Mouse (Mus musculus) C3H10T1/2 (cell line): Measurements from ENCODE around the gene Ankrd34a. TPM values are rescaled to one million over a fixed set of nuclear protein-coding genes. Genes with fewer than 3 reads are reported as not detected.

Experiments used
- polyA plus RNA-seq, 2 experiments: library from polyadenylated mRNA; unstranded; fragments of >200 nt; fragmentation: generic; extraction: Trizol; gene quantifications; one replicate each; pipeline ENCODE4 v1.2.1; 2012; ENCODE audit warnings: missing spikeins in 2 of 2

Gene Ankrd34a
- 1 to 10 TPM in 1 of 2 experiments, under 1 TPM in 1; 0.67 to 1.1 TPM for polyA plus RNA-seq

GRCm38 (mm10) chr3:96596228-96596707 is at the start of gene Ankrd34a:
Gene Ankrd34a (plus strand): TSS chr3:96596636.

GRCm38 (mm10) chr3:96557694-96558093 is 38.7 kb upstream of the Ankrd34a start, which contains the start of gene Txnip:
Gene Txnip (plus strand): TSS chr3:96557957.

GRCm38 (mm10) chr3:96576690-96577541 is 19.5 kb upstream of the Ankrd34a start, which contains the start of gene Gm16253:
Gene Gm16253 (plus strand): TSS chr3:96576984.

GRCm38 (mm10) chr3:96593790-96594560 is 2.5 kb upstream of the Ankrd34a start, which contains the start of gene Polr3gl:
Gene Polr3gl (minus strand): TSS chr3:96594181.

GRCm38 (mm10) chr3:96600639-96601250 is 4.3 kb downstream of the Ankrd34a start, which contains the start of gene Lix1l:
Gene Lix1l (plus strand): TSS chr3:96601149.

DNA sequence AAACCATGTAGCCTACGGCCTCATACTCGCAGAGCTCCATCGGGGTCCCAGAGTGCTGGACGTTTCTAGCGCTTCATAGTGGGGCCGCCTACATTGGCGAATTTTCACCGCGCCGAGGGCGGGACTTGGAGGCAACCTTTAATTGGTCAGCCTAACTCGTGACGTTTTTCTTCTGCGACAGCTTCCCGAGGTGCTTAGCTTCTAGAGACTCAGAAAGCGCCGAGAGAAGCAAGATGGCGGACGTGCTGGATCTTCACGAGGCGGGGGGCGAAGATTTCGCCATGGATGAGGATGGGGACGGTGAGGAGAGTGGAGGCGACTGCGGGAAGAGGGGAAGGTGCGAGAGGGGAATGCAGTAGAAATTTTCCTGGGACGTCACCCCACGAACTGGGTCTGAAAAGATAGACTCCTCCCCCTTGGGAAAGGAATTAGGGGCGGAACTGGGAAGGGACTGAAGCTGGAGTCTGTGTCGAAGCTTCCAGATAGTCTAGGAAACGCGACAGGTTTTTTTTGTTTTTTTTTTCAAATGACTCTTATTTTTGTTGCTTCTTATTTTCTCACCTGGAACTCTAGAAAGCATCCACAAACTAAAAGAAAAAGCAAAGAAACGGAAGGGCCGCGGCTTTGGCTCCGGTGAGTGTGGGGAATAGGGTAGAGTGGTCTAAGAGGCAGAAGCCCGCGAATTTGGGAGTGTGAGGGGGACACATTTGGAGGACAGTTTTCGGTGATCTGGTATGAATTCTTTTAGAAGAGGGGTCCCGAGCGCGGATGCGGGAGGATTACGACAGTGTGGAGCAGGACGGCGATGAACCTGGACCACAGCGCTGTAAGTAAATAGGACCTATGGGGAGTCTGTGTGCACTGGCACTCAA is 33.5 kb downstream of the Ankrd34a start, which contains the start of gene Rbm8a:
TSS of gene Rbm8a (plus strand) at position 205 of the 872 bp plus-strand sequence.

GRCm38 (mm10) chr3:96634928-96635879 is 38.8 kb downstream of the Ankrd34a start, which contains the start of the genes Pex11b and Gm42957:
Gene Pex11b (plus strand): TSS chr3:96635376.
Gene Gm42957 (plus strand): TSS chr3:96635474.

GRCm38 (mm10) chr3:96645018-96645649 is 48.7 kb downstream of the Ankrd34a start, which contains the start of gene Itga10:
Gene Itga10 (plus strand): TSS chr3:96645584.

Other genes starting within 250 kb of the Ankrd34a start
- gene BC107364, start 144.3 kb upstream of the Ankrd34a start, polyA plus RNA-seq, result not detected
- gene Hfe2, start 71.5 kb upstream of the Ankrd34a start, polyA plus RNA-seq, result not detected
- 100 to 1,000 TPM in 1 of 2 experiments, 1 to 10 TPM in 1; 4.2 to 111 TPM for gene Txnip, start 38.7 kb upstream of the Ankrd34a start, polyA plus RNA-seq
- gene Gm16253, start 19.7 kb upstream of the Ankrd34a start, polyA plus RNA-seq, result under 1 TPM; 0.23 to 0.51 TPM
- gene Polr3gl, start 2.5 kb upstream of the Ankrd34a start, polyA plus RNA-seq, result 10 to 100 TPM in 1 of 2 experiments, 1 to 10 TPM in 1; 3.2 to 21.0 TPM
- gene Lix1l, start 4.5 kb downstream of the Ankrd34a start, polyA plus RNA-seq, result 10 to 100 TPM; 16.3 to 85.1 TPM
- gene Rbm8a, start 33.3 kb downstream of the Ankrd34a start, polyA plus RNA-seq, result 10 to 100 TPM; 55.8 to 66.9 TPM
- 10 to 100 TPM; 12.0 to 28.6 TPM for gene Pex11b, start 38.7 kb downstream of the Ankrd34a start, polyA plus RNA-seq
- under 1 TPM; 0.01 to 0.02 TPM for gene Gm42957, start 38.8 kb downstream of the Ankrd34a start, polyA plus RNA-seq
- gene Itga10, start 48.9 kb downstream of the Ankrd34a start, polyA plus RNA-seq, result under 1 TPM; 0.06 to 0.67 TPM
- under 1 TPM; 0.02 to 0.08 TPM for gene Ankrd35, start 73.5 kb downstream of the Ankrd34a start, polyA plus RNA-seq
- 10 to 100 TPM; 13.6 to 29.1 TPM for gene Pias3, start 99.7 kb downstream of the Ankrd34a start, polyA plus RNA-seq
- gene Nudt17, start 111.9 kb downstream of the Ankrd34a start, polyA plus RNA-seq, result 1 to 10 TPM; 2.5 to 3.8 TPM
- 10 to 100 TPM; 22.2 to 31.1 TPM for gene Polr3c, start 131.0 kb downstream of the Ankrd34a start, polyA plus RNA-seq
- gene Rnf115, start 131.0 kb downstream of the Ankrd34a start, polyA plus RNA-seq, result 1 to 10 TPM; 1.4 to 8.0 TPM
- not detected for gene Pdzk1, start 232.6 kb downstream of the Ankrd34a start, polyA plus RNA-seq
- gene Cd160, start 232.7 kb downstream of the Ankrd34a start, polyA plus RNA-seq, result under 1 TPM in 1 of 2 experiments, not detected in 1; 0.08 TPM